Mouse (Mus musculus) adrenal gland, postnatal 10 days (tissue): Measurements from ENCODE around the gene AC109138.7. TPM values are rescaled to one million over a fixed set of nuclear protein-coding genes. Genes with fewer than 3 reads are reported as not detected.

Experiments used
- DNase-seq: peaks from one replicate; pipeline ENCODE4 v3.0.0; 2021; ENCODE audit warnings: mixed read lengths
- long read RNA-seq, 2 experiments: library from polyadenylated mRNA; stranded (forward); transcript quantifications; one replicate each; pipeline ENCODE4 v2.0.0; 2021
- total RNA-seq, 2 experiments: library from RNA; stranded (reverse); gene quantifications; 2 replicates each; pipeline ENCODE4 v1.2.3; 2021

The AC109138.7 gene
- not detected for total RNA-seq
- long read RNA-seq, experiment 1, partial matches to known transcripts, result 0 of 4 reads
- long read RNA-seq, experiment 1, other reads (novel, unspliced or antisense), result 4 of 4 reads
- long read RNA-seq, experiment 2, result 0 reads

- peak; percentile 69 for DNase-seq
These were observed at the start of gene AC109138.7, which contains the start of gene Clcf1 for GRCm38 (mm10) chr19:4214071-4214770. Gene AC109138.7, plus strand, starts transcription at chr19:4214357. Gene Clcf1, plus strand, starts transcription at chr19:4214238.

- DNase-seq, result peak; percentile 67
These were observed 49.4 kb upstream of the AC109138.7 start for GRCm38 (mm10) chr19:4164721-4165120.

- peak; percentile 33 for DNase-seq
These were observed 47.3 kb upstream of the AC109138.7 start for GRCm38 (mm10) chr19:4166678-4167476.

- peak; percentile 100 for DNase-seq
These were observed 44.8 kb upstream of the AC109138.7 start for GRCm38 (mm10) chr19:4169378-4169784.

- DNase-seq, result no peak
These were observed 44.3 kb upstream of the AC109138.7 start for GRCm38 (mm10) chr19:4169810-4170209.

- DNase-seq, result no peak
These were observed 43.3 kb upstream of the AC109138.7 start for GRCm38 (mm10) chr19:4170723-4171392.

GRCm38 (mm10) chr19:4171393-4172290 lies 42.5 kb upstream of the AC109138.7 start:
- no peak for DNase-seq

- no peak for DNase-seq
These were observed 41.2 kb upstream of the AC109138.7 start for GRCm38 (mm10) chr19:4172925-4173324.

- DNase-seq, result peak; percentile 65
These were observed 38.7 kb upstream of the AC109138.7 start, which contains the start of gene Carns1 for GRCm38 (mm10) chr19:4175368-4175947. Gene Carns1, minus strand, starts transcription at chr19:4175479.

GRCm38 (mm10) chr19:4180411-4180810 lies 33.7 kb upstream of the AC109138.7 start:
- no peak for DNase-seq

GRCm38 (mm10) chr19:4181892-4182291 lies 32.3 kb upstream of the AC109138.7 start:
- peak; percentile 85 for DNase-seq

GRCm38 (mm10) chr19:4183689-4184088 lies 30.5 kb upstream of the AC109138.7 start:
- DNase-seq, result no peak

GRCm38 (mm10) chr19:4184976-4185975 lies 28.9 kb upstream of the AC109138.7 start:
- DNase-seq, result no peak

GRCm38 (mm10) chr19:4187303-4187702 lies 26.9 kb upstream of the AC109138.7 start:
- DNase-seq, result no peak

- no peak for DNase-seq
These were observed 25.0 kb upstream of the AC109138.7 start for GRCm38 (mm10) chr19:4189051-4189620.

GRCm38 (mm10) chr19:4190831-4191334 lies 23.3 kb upstream of the AC109138.7 start, which contains the start of gene Tbc1d10c:
Gene Tbc1d10c, minus strand, starts transcription at chr19:4191284.
- DNase-seq, result no peak

- DNase-seq, result peak; percentile 99
These were observed 22.5 kb upstream of the AC109138.7 start, which contains the start of gene Ppp1ca for GRCm38 (mm10) chr19:4191528-4192250. Gene Ppp1ca, plus strand, starts transcription at chr19:4192065.
